Mouse (Mus musculus) regulatory T cell (primary cell): ENCODE measurements at regions not wholly inside any gene's neighbourhood (a gene's known extent, or its start where the extent isn't known, plus 50 kb on each side); places are given as distances from the start of the nearest gene placed in this dataset.

ENCODE experiments used
- in situ Hi-C: fragments of 300-600 bp; cut with MboI, MseI; formaldehyde crosslinking; loops from one replicate; pipeline ENCODE4 v1.15.1; 2025; ENCODE audit warnings: high pct_unique_total_duplicates

DNA sequence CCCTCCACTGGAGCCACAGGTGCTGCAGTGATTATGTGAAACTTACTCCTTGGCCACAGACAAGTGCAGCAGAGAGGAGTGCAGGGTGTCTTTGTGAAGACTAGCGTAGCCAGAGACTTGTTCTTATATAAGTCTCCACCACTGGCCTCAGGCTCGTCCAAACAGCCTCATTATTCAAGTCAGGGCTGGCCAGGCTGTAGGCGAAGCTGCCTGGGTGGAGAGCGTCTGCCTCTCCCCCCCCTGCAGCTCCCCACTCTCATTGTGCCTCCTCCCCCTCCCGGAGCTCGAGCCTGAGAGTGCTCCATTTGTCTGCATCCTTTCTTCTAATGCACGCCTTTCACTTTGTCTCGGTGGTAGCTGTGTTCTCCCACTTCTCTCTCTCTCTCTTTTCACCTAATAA, 279.1 kb downstream of the Rngtt start:
- in situ Hi-C loops, result loop anchor here (10.0 kb wide), 2 partner anchors 976 to 1254 kb away; no protein-coding TSS in a partner anchor

GRCm38 (mm10) chr4:33594997-33595657, 285.0 kb downstream of the Rngtt start:
- in situ Hi-C loops, result no loop called here

DNA sequence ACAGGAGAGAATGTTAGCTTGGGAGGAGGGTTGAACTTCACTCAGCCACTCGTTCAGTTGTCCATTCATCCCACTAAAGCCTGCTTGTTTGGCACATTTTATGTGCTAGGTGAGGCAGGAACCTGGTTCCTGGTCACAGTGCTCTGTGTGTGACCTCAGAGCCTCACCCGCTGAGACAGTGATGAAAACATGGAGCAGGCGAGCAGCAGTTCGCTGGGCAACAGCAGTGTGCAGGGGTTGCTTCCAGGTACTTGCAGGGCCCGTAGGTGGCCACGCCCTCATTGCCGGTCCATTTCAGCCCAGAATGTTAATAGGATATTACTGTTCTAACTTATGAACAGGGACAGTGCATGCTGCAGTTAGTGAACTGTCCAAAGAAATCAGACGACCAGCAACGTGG, 285.7 kb downstream of the Rngtt start:
- in situ Hi-C loops, result no loop called here

GRCm38 (mm10) chr4:33599966-33600365, 289.9 kb downstream of the Rngtt start:
- in situ Hi-C loops, result no loop called here

DNA sequence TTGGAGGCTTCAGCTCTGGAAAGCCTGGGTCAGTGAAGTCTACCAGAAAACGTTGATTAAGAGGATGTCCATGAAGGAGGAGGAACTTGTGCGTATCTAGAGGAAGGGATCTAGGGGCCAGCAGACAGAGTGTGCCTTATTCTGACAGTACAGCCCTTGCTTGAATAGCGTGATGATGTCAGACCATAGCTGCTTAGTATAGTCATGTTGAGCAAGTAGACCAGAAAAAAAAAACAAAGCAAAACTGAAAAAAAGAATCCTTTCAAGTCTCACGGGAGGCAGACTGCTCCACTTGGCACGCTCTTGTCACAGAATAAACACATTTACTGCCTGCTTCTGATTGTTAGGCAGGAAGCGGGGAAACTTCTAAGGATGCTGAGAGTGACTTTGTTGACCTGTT, 290.7 kb downstream of the Rngtt start:
- in situ Hi-C loops, result no loop called here

- in situ Hi-C loops, result loop anchor here (5.0 kb wide), 1 partner anchor 68 kb away; no protein-coding TSS in a partner anchor
Measured at GRCm38 (mm10) chr4:33604636-33605035, 294.5 kb downstream of the Rngtt start.

- in situ Hi-C loops, result no loop called here
Measured at GRCm38 (mm10) chr4:33639821-33640575, 284.4 kb upstream of the Cnr1 start.

DNA sequence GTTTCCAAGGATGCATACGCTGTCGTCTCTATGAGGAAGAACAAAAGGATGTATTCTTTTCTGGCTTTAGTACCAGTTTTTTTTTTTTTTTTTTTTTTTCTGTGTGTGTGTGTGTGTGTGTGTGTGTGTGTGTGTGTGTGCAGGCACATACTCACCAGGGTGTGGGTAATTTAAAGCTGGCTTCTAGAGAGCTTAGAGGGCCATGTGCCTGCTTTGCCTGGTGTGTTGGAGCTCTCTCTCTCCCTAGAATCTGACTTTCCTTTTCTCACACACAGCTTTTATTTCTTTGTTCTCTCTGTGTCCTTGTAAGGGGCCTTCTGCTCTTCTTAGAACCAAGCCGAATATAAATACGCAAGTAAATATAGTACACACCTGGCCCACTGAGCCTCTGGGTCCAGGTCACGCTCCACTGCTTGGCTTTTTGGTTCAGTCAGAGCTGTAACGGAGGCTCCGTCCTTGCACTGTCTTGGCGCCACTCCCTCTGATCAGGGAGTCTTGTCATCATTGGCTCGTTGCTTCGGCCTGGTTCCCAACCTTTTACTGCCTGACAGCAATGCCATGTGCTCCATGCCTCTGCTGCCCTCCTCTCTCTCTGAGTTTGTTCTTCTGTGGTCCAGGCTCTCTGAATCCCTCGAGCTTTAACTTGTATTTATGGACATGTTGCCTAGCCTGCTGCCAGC, 283.7 kb upstream of the Cnr1 start:
- in situ Hi-C loops, result no loop called here

DNA sequence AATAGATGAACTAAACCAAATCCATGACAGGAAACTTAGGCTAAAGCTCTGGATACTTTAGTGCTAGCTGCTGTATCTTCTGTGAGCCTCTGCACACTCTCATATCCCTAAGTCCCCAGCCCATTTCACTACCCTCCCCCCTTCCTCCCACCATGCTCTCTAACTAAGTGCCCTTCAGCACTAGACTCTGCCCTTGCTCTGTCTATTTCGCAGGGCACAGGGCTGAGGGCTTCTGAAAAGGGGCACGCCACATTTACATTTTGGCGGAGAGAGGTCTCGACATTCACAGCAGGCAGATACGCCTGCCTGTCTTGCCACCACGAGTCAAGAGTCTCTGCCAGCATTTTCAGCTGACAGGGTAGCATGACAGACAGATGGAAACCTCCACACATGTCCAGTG, 282.5 kb upstream of the Cnr1 start:
- in situ Hi-C loops, result no loop called here

- in situ Hi-C loops, result no loop called here
Measured at GRCm38 (mm10) chr4:33642526-33642925, 281.9 kb upstream of the Cnr1 start.

GRCm38 (mm10) chr4:33645217-33645616, 279.2 kb upstream of the Cnr1 start:
- in situ Hi-C loops, result no loop called here

GRCm38 (mm10) chr4:33651292-33651691, 273.1 kb upstream of the Cnr1 start:
- in situ Hi-C loops, result no loop called here

DNA sequence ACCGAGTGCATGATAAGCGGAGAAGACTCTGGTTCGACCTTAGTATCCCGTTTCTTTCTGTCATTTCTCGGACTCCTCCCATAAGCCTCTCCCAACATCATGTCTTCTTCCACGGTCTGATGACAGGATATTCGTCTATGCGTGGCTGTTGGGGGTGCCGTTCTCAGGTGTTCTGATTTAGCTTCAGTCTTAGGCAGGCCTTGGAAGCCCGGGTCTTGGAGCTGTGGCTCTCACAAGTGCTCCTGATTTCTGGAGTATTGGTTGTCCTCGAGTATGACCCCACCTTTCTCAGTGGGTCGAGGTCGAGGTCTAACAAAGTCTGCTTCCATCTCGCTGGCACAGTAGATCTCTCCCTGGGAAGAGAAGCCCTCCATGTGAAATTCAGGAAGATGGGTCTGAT, 264.6 kb upstream of the Cnr1 start:
- in situ Hi-C loops, result no loop called here

DNA sequence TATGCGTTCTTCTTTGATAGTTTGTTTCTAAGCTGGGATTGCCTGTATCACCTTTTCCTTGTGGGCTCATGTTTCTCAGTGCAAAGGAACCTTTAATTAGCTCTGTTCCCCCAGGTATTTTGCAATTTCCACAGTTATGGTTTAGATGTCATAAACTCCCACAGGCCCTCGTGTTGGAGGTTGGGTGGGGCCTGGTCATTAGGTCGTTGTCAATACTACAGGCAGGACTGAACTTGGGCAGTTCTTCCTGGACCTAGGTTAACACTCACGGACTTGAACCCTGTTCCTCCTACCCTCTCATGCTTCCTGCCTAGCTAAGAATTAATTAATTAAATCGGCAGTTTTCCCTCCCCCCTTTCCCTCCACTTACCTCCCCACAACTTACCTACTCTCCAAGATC, 263.8 kb upstream of the Cnr1 start:
- in situ Hi-C loops, result no loop called here

GRCm38 (mm10) chr4:33661862-33662261, 262.5 kb upstream of the Cnr1 start:
- in situ Hi-C loops, result no loop called here

DNA sequence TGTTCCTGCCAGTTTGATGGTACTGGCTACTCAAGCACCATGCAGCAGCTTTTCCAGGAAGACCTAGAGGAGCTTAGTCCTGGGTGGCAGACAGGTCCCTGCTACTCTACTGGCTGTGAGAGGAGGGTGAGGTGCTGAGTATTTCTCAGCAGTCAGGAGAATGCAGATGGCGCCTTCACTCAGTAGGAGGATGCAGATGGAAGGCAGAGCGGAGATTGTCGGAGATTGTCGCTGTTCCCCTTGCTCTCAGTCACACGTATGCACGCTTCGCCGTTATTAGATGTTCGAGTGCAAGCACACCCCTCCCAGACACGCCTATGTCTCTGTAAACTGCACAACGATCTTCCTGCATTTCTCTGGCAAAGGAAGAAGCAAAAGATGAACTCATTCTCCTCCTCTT, 261.4 kb upstream of the Cnr1 start:
- in situ Hi-C loops, result no loop called here

DNA sequence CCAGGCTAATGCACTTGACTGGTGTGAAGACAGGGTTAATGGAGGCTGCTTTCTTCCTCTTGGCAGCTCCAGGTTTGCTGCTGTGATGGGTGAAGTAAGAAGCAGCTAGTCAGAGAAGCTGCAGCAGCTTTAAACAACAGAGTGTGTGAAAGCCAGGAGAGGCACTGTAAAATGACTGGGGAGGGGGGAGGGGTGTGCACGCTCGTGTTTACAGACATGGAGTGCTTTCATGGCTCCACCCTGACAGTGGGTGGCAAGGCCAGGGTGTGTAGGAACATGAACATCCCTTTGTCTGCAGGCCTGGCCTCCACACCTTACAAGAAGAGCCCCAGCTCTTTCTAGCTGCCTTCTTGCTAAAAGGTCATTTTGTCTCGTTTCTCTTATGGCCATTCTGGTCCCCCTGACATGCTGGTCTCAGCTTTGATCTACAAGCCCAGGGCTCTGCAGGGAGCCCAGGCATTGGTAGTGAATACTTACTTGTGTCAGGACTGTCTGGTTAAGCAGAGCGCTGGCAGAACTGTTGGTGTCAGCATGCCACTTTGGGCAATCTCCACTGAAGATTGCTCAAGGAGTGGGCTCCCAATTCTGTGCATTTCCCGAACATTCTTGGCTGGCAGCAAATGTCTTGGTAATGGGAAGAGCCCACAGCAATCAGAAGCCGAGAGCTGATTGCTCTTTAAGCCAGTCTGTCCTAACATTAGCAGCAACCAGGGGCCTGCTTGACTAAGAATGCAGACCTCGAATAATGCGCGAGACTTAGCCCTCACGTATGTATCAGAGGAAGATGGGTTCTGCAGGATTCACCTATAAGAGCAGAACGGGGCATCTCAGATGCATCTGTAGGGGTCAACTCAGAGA, 260.5 kb upstream of the Cnr1 start:
- in situ Hi-C loops, result no loop called here

- in situ Hi-C loops, result no loop called here
Measured at GRCm38 (mm10) chr4:33664474-33664822, 259.9 kb upstream of the Cnr1 start.

GRCm38 (mm10) chr4:33665250-33665873, 259.0 kb upstream of the Cnr1 start:
- in situ Hi-C loops, result no loop called here

DNA sequence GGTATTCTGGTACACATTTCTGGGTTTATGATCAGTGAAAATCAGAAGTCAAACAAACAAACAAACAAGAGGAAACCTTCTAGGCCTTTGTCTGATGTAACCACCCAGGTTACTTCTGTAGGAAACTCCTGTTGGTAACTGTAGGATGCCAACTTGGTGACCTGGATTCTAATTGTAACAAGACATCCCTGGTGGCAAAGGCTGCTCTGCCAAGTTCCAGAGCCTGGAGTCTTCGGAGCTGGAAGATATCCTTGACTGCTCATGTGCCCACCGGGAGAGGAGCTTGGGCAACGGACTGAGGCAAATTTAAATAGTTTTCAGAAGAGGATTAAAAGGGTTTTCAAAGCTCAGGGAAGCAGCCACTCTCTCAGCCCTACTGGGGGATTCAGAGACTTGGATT, 256.0 kb upstream of the Cnr1 start:
- in situ Hi-C loops, result no loop called here

GRCm38 (mm10) chr4:33675044-33675443, 249.3 kb upstream of the Cnr1 start:
- in situ Hi-C loops, result no loop called here
